Mouse (Mus musculus): ENCODE measurements at regions not wholly inside any gene's neighbourhood (a gene's known extent, or its start where the extent isn't known, plus 50 kb on each side); places are given as distances from the start of the nearest gene placed in this dataset.

DNA sequence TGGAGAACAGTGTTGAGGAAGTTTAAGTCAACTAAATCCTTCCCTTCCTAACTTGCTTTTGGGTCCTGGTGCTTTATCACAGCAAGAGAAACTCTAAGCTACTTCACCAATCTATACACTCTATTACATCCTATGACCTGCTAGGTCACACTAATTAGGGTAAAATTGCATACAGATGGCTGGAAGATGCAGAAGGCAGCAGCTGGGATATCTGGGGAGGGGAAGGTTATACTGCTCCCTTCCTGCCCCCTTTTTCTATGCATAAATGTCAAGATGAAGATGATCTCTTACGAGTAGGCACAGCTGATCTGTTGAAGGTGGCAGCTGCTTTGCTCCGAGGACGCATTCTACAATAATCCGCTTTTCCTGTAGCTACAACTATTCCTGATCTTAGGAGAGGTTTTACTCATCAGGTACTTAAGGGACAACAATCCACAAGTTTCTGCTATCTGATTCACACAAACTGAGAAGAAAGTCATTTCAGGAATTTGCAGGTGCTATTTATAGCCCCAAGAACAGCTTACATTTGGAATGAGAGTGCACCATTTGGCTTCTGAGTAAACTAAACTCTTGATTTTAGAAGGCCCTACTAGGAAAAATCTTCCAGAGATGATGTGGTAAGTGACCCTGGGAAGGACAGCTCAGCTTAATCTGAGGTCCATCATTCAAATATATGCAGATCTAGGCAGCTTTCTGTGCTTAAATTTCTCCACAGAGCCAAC is 146.3 kb upstream of the Krr1 start:
- DNase-seq (ENCODE audit: low read depth) = no peak

DNA sequence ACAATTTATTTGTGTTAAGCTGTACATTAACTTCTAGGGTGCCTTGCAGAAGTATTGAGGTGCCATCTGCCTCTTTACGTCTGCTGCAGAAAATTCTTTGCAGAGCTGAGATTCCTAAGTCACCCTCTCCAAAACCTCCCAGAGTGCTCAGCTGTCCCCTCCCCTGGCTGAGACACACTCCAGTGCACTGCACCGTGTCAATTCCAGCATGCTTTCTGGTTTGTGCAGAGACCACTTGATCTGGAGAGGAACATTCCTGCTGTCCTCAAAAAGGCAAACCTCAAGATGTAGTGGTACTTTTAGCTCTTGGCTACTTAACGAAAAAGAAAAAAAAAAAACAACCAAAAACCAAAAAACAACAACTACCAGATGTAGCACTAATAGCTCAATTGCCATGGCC is 145.2 kb upstream of the Krr1 start:
- DNase-seq (ENCODE audit: low read depth) = no peak

DNA sequence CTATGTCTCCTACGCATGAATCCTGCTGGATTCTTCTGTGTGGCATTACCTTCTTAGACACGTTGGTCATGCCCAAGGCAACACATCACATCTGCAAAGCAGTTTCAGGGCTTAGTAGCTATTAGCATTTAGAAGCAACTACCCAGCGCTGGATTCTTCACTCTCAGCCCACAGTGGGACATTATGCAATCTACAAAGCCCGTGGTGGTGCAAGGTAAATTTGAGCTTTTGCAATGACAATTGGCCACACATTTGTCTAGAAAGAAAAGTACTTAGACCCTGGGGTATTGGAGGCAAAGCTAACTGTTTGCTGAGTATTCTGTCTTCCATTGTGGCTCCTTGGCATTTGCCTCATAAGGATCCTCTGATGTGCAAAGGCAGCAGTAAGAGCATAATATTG is 144.5 kb upstream of the Krr1 start:
- DNase-seq (ENCODE audit: low read depth) = no peak

DNA sequence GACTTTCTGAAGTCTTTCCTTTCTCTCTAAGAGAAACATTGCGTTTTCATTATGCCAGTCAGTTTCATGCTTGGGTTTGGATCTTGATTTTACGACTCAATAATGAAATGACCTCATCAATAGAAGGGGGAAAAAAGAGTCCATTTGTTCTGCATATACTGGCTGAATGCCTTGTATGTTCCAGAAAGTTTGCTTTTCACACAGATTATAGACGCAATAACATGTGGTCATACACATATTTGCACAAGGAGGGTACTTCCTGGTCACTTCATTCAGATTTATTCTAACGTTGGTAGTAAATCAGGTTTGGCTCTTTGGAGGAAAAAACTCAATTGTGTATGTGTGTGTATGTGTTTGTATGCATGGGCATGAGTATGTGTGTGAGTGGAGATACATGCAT is 143.9 kb upstream of the Krr1 start:
- no peak for DNase-seq (ENCODE audit: low read depth)

DNA sequence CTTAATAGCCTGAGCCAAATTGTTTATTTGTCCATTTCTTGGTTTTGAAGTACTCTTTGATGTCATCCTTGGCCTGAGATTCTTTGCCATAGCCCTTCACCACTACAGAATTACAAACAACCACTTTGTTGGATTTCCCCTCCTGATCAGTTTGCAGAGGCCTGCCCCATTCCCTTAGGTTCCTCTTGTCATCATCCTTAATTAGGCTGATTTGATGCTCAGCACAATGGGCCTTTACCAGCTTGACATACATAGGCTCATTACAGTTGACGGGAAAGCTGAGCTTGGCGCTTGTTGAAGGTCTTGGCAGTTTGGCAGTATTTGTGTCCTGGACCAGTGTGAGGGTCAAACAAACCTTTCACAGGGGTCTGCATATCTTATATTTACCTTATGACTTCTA is 143.2 kb upstream of the Krr1 start:
- DNase-seq (ENCODE audit: low read depth) = no peak

DNA sequence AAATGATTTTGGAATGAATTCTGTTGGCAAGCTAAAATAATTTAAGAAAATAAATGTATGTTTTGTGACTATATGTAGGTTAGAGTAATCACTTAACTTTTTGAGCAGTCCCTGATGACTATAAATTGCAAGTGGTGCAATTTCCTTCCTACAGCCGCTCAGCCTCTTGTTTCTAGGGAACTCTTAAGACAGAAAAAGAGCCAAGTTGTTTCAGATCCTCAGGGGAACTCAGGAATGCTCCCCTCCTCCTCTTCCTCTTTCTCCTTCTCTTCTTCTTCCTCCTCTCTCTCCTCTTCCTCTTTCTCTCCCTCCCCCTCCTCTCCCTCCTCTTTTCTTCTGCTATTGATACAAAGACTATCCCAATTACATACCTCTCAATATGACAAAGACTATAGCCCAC is 141.4 kb upstream of the Krr1 start:
- DNase-seq (ENCODE audit: low read depth) = peak; percentile 39

DNA sequence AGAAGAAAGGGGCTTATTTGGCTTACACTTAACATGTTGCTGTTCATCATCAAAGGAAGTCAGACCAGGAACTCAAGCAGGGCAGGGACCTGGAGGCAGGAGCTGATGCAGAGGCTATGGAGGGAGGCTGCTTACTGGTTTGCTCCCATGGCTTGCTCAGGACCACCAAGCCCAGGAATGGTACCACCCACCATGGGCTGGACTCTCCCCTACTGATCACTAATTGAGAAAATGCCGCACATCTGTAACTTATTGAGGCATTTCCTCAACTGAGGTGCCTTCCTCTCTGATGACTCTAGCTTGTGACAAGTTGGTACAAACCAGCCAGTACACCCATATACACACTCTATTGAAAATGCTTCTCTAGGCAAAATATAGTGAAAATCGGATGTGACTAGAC is 138.9 kb upstream of the Krr1 start:
- DNase-seq (ENCODE audit: low read depth) = no peak

DNA sequence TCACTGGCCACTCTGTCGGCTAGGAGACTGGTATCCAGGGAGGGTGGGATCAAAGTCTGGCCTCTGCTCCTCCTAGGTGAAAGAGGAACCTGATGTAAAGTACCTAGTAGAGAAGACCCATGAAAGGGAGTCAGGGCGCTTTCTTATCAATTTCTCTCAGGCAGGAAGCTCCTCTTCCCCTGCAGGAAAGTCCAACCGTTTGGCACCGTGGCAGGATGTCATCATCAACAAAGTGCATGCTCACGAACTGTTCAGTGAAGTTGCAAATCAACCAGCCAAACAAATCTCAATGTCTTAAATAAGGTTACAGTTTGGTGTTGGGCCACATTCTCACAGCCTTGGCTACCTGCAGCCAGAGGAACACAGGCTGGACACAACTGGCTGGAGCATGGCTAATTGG is 138.2 kb upstream of the Krr1 start:
- peak; percentile 90 for DNase-seq (ENCODE audit: low read depth)

DNA sequence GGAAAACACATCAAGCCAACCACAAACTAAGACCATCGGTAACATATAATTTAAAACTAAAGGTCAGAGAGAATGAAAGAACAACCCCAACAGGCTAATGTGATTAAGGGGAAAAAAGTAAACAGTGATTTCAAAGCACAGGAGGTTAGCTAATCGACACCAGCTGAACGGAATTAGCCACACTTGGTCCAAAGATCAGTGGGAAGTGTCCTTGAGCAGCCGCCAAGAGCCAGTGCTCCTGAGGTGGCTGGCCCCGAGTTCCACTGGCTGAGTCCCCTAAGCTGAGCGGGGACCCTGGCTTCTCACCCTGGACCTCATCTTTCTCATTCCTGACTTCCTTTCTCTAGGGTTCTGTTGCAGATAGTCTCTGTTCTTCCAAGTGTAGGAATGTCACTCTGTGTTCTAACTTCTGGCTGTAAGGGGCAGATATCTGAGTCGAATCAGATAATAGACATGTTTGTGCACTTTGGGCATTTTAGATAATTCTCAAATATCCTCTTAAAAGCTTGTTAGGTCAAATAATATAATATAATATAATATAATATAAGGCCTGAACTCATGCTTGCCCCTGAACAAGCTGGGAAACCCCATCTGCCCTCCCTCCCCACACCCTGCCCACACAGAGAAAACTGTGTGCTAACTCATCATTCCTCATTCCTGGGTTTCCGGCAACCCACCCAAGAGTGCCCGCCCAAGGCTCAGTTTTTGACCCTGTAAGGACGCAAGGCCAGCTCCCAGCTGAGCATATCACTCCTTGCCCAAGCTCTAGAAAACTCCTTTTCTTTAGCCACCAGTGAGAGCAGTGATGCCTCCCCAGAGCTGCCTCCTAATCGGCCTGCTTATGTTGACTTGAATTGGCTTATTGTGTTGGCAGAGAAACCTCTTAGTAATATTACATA is 137.3 kb upstream of the Krr1 start:
- peak; percentile 50 for DNase-seq (ENCODE audit: low read depth)

DNA sequence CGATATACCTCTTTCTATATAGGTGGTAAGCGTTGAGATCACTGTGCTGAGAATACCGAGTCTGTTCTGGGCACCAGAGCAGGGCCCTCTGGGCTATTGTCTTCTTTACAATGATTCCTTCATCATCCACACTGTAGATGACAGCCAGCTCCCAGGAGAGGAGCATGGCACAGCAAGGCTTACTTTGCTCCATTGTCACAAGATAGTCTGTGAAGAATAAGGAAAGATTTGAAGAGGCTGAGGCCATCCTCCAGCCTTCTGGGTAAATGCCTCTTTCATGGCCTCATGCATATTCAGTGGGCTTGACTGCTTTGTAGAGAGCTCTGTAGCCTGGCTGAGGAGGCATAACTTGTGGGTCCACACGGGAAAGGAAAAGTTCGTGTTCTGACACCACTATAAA is 136.3 kb upstream of the Krr1 start:
- no peak for DNase-seq (ENCODE audit: low read depth)

DNA sequence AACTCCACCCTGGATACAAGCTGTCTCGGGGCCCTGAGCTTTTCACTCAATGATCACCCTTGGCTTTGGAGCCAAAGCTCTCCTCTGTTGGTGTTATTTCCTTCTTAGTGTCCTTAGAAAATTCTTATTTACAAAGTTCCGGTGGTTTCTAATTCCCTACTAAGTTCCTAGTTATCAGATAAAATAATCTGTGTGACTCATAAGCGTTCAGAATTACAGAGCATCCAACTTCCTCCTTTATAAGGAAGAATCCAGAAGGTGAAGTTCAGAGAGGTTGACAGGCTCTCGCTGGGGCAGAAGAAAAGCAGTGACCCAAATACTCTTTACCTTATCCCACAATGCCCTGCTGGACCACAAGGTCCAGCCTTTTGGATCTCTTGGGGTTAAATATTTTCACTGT is 135.7 kb upstream of the Krr1 start:
- peak; percentile 56 for DNase-seq (ENCODE audit: low read depth)

DNA sequence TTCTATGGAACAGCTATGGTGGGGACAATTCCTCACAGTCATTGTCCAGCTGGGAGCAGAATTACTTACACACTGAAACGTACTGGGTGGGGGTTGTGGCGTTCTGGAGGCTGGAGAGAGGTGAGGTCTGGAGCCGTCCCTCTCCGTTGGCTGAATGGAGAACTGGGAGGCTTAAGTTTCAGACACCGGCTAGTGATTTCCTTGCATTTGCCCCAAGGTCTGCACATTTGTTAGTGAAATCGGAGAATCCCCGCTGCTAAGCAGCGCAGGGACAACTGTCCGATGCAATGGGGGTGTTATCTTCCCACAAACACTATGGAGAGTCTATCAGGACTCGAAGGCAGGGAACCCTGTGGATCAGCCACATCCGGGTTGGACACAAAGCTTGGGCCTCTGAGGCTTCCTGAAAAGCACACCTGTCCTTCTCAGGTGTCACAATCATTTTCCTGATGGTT is 130.1 kb upstream of the Krr1 start:
- no peak for DNase-seq (ENCODE audit: low read depth)

DNA sequence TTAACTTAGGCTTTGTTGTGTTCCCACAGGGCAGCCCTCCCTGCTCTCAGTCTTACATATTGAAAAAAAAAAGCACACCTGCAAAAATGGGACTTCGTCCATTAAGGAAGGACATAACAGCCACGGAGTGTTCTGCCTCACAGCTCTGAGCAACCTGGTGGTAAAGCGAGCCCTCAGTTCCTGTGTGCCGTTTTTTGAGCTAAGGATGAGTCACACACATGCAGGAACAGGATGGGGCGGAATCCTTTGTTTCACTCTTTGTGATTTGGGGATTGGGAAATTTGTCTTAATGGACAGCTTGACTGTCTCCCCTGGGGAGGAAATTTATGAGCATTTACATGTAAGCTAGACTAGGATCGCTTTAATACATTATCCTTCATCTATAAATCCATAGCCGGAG is 129.6 kb upstream of the Krr1 start:
- peak; percentile 79 for DNase-seq (ENCODE audit: low read depth)

DNA sequence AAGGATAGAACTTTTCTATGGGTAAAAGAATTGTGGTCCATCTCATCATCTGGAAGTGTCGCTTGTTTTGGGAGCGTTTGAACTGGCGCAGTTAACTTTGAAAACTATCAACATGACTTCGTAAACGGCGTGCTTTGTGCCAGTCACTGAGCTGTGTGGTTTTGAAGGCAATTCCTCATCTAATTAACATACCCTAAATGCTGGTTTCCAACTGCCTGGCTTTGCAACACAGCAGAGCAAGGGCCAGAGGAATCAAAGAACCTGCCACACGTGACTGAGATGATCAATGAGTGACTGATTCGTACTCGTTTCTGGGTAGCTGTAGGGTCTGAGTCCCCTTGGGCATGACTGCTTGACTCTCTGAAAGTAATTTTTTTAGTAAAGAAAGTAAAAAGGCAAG is 129.2 kb upstream of the Krr1 start:
- peak; percentile 18 for DNase-seq (ENCODE audit: low read depth)

DNA sequence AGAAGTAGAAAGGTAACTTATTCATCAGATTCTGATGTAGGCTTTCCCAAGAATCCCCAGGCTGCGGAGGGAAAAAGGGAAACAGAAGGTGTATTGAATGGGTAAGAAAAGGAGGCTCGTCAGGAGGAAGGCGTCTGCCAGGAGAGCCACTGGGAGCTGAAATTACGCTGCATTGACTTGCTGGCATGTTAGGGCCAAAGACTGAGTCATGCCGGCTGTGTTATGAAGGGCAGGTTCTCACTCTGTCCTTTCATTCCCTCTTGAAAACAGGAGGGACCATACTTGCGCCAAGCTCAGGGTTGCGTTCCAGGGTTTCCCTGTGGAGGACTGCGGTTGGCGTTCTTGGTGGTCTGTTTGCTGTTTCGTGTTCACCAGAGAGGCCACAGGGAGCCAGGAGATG is 128.3 kb upstream of the Krr1 start:
- DNase-seq (ENCODE audit: low read depth) = no peak

DNA sequence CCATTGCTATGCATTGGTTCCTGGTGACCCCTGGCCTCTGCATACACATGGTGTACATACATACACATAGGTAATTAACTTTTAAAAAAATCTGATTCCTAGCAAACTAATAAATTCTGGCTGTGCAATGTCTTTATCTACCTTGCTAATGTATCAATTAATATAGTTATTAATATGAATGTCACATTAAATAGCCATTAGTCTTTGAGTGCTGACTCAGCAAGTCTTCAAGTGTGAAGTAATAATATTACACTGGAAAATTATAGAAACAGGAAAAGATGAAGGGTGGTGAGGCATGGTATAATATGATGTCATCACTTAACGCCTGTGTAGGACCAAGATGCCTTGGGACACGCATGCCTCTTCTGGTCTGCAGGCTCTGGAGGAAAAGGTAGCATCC is 126.5 kb upstream of the Krr1 start:
- DNase-seq (ENCODE audit: low read depth) = no peak

DNA sequence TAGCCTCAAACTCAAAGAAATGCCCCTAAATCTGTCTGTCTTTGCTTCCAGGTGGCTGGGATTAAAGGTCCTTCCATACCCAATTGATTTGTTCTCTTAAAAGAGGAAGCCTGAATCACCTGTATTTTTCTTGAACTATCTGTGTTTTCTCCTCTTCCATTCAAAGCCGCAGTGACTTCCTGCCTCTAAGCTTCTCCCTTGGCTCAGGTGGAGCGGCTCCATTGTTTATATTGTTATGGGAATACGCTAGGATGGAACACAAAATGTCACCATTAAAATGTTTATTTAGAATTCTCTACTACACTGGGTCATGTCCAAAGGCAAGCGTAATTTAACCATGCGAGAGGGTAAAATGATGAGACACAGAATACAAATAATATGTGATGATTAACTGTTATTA is 118.2 kb upstream of the Krr1 start:
- DNase-seq (ENCODE audit: low read depth) = no peak

DNA sequence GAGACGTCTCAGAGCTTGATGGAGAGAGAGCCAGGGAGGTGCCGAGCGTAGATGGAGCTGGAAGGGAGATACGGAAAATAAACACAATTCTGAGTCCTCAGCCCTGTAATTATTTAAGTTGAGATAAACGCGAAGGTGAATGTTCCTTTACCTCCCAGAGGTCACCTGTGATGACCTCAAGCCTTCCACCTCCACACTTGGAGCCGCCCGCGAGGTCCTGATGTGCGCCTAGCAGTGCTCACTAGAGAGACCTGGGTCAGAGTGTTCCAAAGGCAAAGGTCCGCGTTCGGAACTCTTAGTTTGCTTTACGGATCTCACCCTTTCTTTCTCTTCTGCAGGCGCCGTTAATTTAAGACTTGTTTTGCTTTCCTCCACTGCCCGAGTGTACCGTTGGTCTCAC is 117.0 kb upstream of the Krr1 start:
- DNase-seq (ENCODE audit: low read depth) = no peak

DNA sequence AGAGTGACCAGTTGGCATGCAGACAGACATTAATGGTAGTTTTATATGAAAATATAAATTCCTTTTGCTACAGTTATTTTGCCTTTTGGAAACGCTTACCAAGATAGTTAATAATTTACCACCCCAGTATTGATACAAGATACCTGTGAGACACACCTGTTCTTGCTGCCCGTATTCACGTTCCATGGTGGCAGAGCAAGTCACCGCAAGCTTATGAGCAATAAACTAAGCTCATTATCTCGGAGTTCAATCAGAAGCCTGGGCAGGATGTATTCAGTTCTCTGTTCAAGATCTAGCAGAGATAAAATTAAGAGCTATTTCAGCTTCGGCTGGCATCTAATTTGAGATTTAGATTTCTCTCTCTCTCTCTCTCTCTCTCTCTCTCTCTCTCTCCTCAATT is 114.1 kb upstream of the Krr1 start:
- DNase-seq (ENCODE audit: low read depth) = no peak

DNA sequence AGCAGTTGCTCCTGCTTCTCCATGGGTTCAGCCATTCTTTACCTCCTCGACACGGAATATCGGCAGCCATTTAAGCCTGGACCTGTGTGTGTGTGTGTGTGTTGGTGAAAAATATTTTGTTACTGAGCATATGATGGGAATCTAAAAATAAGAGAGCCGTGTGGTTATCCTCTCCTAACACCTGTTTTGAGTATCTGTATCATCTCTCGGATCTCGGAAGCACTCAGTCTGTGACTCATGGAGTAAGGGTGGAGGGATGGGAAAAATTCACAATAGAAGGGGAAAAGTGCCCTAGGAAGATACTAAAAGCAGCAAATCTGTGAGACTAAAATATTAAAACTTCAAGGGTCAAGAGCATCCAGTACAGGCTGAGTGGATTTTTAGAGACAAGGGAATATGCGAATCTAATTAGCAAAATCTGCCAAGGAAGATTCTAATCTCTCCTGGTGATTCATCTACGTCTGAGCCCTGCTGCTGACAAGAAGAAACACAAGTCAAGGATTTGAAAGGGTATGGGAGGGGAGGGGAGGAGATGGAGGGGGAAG is 107.1 kb upstream of the Krr1 start:
- DNase-seq (ENCODE audit: low read depth) = no peak

DNA sequence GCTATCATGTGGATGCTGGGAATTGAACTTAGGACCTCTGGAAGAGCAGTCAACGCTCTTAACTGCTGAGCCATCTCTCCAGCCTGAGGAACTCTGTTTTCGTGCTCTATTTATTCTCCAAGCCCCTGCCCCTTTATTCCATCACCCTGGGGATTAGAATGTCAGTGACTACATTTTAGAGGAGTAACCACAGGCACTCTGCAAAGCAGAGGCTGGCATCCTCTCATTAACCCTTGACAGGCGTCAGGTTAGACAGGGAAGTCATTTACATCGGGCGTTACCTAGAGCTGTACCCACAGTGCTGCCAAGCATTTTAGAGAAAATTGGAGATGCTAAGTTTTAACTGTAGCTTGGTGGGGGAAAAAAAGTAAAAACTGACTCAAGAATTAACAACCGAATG is 105.4 kb upstream of the Krr1 start:
- no peak for DNase-seq (ENCODE audit: low read depth)

DNA sequence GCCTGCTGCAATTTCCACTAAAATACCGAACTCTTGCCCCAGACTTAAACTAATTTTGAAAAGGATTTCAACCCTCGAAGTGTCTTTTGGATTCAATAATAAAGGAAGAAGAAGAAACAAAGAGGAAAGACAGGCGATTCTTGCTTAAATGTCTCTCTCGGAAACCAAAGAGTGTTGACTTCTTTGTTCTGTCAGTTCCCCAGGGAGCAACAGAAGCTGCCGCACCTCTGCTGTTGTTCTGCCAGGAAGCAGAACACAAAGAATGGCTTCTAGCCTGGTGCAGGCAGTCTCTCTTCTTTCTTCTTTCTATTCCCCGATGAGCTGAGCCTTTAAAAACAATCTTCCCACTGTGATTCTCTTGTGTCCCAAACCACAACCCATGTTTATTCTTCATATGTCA is 104.9 kb upstream of the Krr1 start:
- DNase-seq (ENCODE audit: low read depth) = no peak

DNA sequence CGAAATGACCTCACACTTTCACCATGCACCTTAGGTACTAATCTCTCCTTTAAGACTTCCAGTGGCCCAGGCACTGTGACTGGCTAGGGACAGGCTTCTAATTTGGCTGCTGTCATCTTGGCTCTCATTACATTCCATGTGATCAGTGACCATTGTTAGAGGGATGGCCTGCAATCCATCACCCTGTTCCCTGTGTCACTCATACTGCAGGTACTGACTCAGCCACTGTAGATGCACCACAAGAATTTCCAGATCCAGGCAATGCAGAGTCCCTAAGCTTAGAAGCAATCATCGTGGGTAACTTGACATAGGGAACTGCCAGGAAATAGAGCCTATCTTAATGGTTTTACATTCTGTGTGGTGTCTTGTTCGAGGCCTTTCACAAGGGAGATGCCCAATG is 92.1 kb upstream of the Krr1 start:
- DNase-seq (ENCODE audit: low read depth) = no peak
